Mouse (Mus musculus) midbrain, embryonic 12.5 days (tissue): Measurements from ENCODE around the gene Lsm11. TPM values are rescaled to one million over a fixed set of nuclear protein-coding genes. Genes with fewer than 3 reads are reported as not detected.

Experiments
- ATAC-seq: fragments of 200-750 bp; cut with Nextera tagmentation; 2 replicates; pipeline ENCODE4 v1.8.0; 2017; ENCODE audit warnings: low read depth, moderate TSS enrichment, moderate library complexity; ENCODE audit not compliant: low FRiP score
- H3K27ac ChIP-seq: fragments of 300-500 bp; sonication (generic); replicated peaks from 2 replicates; pipeline ENCODE4 v1.5.1; 2016; ENCODE audit warnings: mild to moderate bottlenecking
- H3K27me3 ChIP-seq: fragments of 300-500 bp; sonication (generic); 2 replicates; pipeline ENCODE4 v1.6.1; 2016; ENCODE audit warnings: mild to moderate bottlenecking
- H3K36me3 ChIP-seq: fragments of 300-500 bp; sonication (generic); 2 replicates; pipeline ENCODE4 v1.6.1; 2016
- H3K4me1 ChIP-seq: fragments of 300-500 bp; sonication (generic); 2 replicates; pipeline ENCODE4 v1.6.1; 2016
- H3K4me2 ChIP-seq: fragments of 300-500 bp; sonication (generic); replicated peaks from 2 replicates; pipeline ENCODE4 v1.6.1; 2016; ENCODE audit warnings: mild to moderate bottlenecking, moderate library complexity
- H3K4me3 ChIP-seq: fragments of 300-500 bp; sonication (generic); 2 replicates; pipeline ENCODE4 v1.5.1; 2016; ENCODE audit warnings: mild to moderate bottlenecking
- H3K9ac ChIP-seq: fragments of 300-500 bp; sonication (generic); replicated peaks from 2 replicates; pipeline ENCODE4 v1.6.1; 2016; ENCODE audit warnings: mild to moderate bottlenecking, moderate library complexity
- H3K9me3 ChIP-seq: fragments of 300-500 bp; sonication (generic); 2 replicates; pipeline ENCODE4 v1.6.1; 2016; ENCODE audit warnings: mild to moderate bottlenecking
- WGBS: fragments of 180-500 bp; shearing (Covaris S2); methylation state at CpG from one replicate; pipeline ENCODE4 v1.1.7; 2016; 5-methylcytosine and 5-hydroxymethylcytosine counted together
- polyA plus RNA-seq: library from polyadenylated mRNA; unstranded; fragments of >200 nt; fragmentation: Nextera tagmentation; extraction: Ambion mirVana; gene quantifications from 2 replicates; pipeline ENCODE4 v1.2.1, GENCODE M21; 2016

The Lsm11 gene
- polyA plus RNA-seq, 1 experiment from 2014 or later, result 13.9 TPM

- Histone ChIP-seq H3K27ac (no peak overlapping the region), H3K27me3 (no peaks in the 10 kb centered on the region), H3K4me2 (no peak overlapping the region), H3K36me3 (peaks cover 41% of the 10 kb centered on the region), H3K4me3 (no peak overlapping the region), H3K4me1 (no peaks in the 10 kb centered on the region), H3K9ac (no peak overlapping the region), H3K9me3 (no peaks in the 10 kb centered on the region)
- no peak for ATAC-seq
- 92% methylated on average over 2 of the region's 2 CpGs for WGBS
These were observed 47.3 kb downstream of the Lsm11 start for GRCm38 (mm10) chr11:45897392-45897791.

- H3K36me3 ChIP-seq, result peaks cover 74% of the 10 kb centered on the region
- H3K4me3 ChIP-seq, result no peak overlapping the region
- no peaks in the 10 kb centered on the region for H3K27me3 ChIP-seq
- H3K4me1 ChIP-seq, result no peaks in the 10 kb centered on the region
- no peaks in the 10 kb centered on the region for H3K9me3 ChIP-seq
- 97% methylated on average over 5 of the region's 5 CpGs for WGBS
- H3K27ac ChIP-seq, result no peak overlapping the region
- no peak overlapping the region for H3K9ac ChIP-seq
- no peak for ATAC-seq
- no peak overlapping the region for H3K4me2 ChIP-seq
These were observed 51.8 kb downstream of the Lsm11 start for GRCm38 (mm10) chr11:45892861-45893360.

- WGBS, result 91% methylated on average over 20 of the region's 20 CpGs
- ATAC-seq, result no peak
- H3K4me2 ChIP-seq, result no peak overlapping the region
- peaks cover 79% of the 10 kb centered on the region for H3K36me3 ChIP-seq
- H3K27me3 ChIP-seq, result no peaks in the 10 kb centered on the region
- no peak overlapping the region for H3K9ac ChIP-seq
- H3K4me3 ChIP-seq, result no peak overlapping the region
- peaks cover 11% of the 10 kb centered on the region; the same call in 1 of the 2 replicates for H3K4me1 ChIP-seq
- no peak overlapping the region for H3K27ac ChIP-seq
- H3K9me3 ChIP-seq, result no peaks in the 10 kb centered on the region
These were observed 54.3 kb downstream of the Lsm11 start for GRCm38 (mm10) chr11:45890423-45890822.

GRCm38 (mm10) chr11:45889981-45890380 lies 54.8 kb downstream of the Lsm11 start:
- ATAC-seq, result no peak
- no peaks in the 10 kb centered on the region for H3K9me3 ChIP-seq
- no peak overlapping the region for H3K4me3 ChIP-seq
- no peak overlapping the region for H3K4me2 ChIP-seq
- H3K4me1 ChIP-seq, result peaks cover 11% of the 10 kb centered on the region; the same call in 1 of the 2 replicates
- no peak overlapping the region for H3K27ac ChIP-seq
- no peak overlapping the region for H3K9ac ChIP-seq
- H3K27me3 ChIP-seq, result no peaks in the 10 kb centered on the region
- WGBS, result 81% methylated on average over 3 of the region's 3 CpGs
- peaks cover 74% of the 10 kb centered on the region for H3K36me3 ChIP-seq

- no peak overlapping the region for H3K4me3 ChIP-seq
- no peak overlapping the region for H3K27ac ChIP-seq
- ATAC-seq, result no peak
- no peak overlapping the region for H3K9ac ChIP-seq
- H3K36me3 ChIP-seq, result peaks cover 60% of the 10 kb centered on the region
- WGBS, result 91% methylated on average over 9 of the region's 9 CpGs
- H3K4me2 ChIP-seq, result no peak overlapping the region
- H3K27me3 ChIP-seq, result no peaks in the 10 kb centered on the region
- peaks cover 11% of the 10 kb centered on the region; the same call in 1 of the 2 replicates for H3K4me1 ChIP-seq
- H3K9me3 ChIP-seq, result no peaks in the 10 kb centered on the region
These were observed 56.2 kb downstream of the Lsm11 start for GRCm38 (mm10) chr11:45888471-45889030.

GRCm38 (mm10) chr11:45886596-45886995 lies 58.1 kb downstream of the Lsm11 start:
- no peak overlapping the region for H3K4me2 ChIP-seq
- H3K4me3 ChIP-seq, result no peak overlapping the region
- WGBS, result 72% methylated on average over 5 of the region's 5 CpGs
- H3K27me3 ChIP-seq, result no peaks in the 10 kb centered on the region
- H3K36me3 ChIP-seq, result peaks cover 43% of the 10 kb centered on the region
- ATAC-seq, result peak; percentile 81
- H3K27ac ChIP-seq, result peak overlapping the region; percentile 10
- peaks cover 16% of the 10 kb centered on the region for H3K4me1 ChIP-seq
- no peak overlapping the region for H3K9ac ChIP-seq
- no peaks in the 10 kb centered on the region for H3K9me3 ChIP-seq

- Histone ChIP-seq H3K27me3 (no peaks in the 10 kb centered on the region), H3K4me2 (no peak overlapping the region), H3K27ac (peak overlapping the region; percentile 10), H3K4me1 (peaks cover 19% of the 10 kb centered on the region), H3K9ac (no peak overlapping the region), H3K4me3 (no peak overlapping the region), H3K9me3 (no peaks in the 10 kb centered on the region), H3K36me3 (peaks cover 35% of the 10 kb centered on the region; the same call in 1 of the 2 replicates)
- no peak for ATAC-seq
- WGBS, result 71% methylated on average over 5 of the region's 5 CpGs
These were observed 59.0 kb downstream of the Lsm11 start for GRCm38 (mm10) chr11:45885606-45886230.

GRCm38 (mm10) chr11:45884029-45884428 lies 60.7 kb downstream of the Lsm11 start:
- peaks cover 26% of the 10 kb centered on the region for H3K4me1 ChIP-seq
- H3K4me3 ChIP-seq, result no peak overlapping the region
- no peak overlapping the region for H3K9ac ChIP-seq
- 0 out of 2 replicates have a peak, but pooled peaks cover 21% of the 10 kb centered on the region for H3K36me3 ChIP-seq
- H3K27ac ChIP-seq, result no peak overlapping the region
- 69% methylated on average over 4 of the region's 4 CpGs for WGBS
- no peak overlapping the region for H3K4me2 ChIP-seq
- H3K9me3 ChIP-seq, result no peaks in the 10 kb centered on the region
- H3K27me3 ChIP-seq, result no peaks in the 10 kb centered on the region
- ATAC-seq, result no peak

- no peak overlapping the region for H3K27ac ChIP-seq
- no peaks in the 10 kb centered on the region for H3K27me3 ChIP-seq
- no peak overlapping the region for H3K9ac ChIP-seq
- H3K9me3 ChIP-seq, result no peaks in the 10 kb centered on the region
- no peak overlapping the region for H3K4me2 ChIP-seq
- no peak overlapping the region for H3K4me3 ChIP-seq
- 0 out of 2 replicates have a peak, but pooled peaks cover 18% of the 10 kb centered on the region for H3K36me3 ChIP-seq
- no peak for ATAC-seq
- peaks cover 26% of the 10 kb centered on the region for H3K4me1 ChIP-seq
- whole genome bisulfite sequencing, result 71% methylated on average over 8 of the region's 8 CpGs
These were observed 61.3 kb downstream of the Lsm11 start for GRCm38 (mm10) chr11:45883270-45883931.

GRCm38 (mm10) chr11:45881683-45882068 lies 63.1 kb downstream of the Lsm11 start:
- Histone ChIP-seq H3K4me2 (no peak overlapping the region), H3K4me1 (peaks cover 24% of the 10 kb centered on the region), H3K36me3 (0 out of 2 replicates have a peak, but pooled peaks cover 7% of the 10 kb centered on the region), H3K9me3 (no peaks in the 10 kb centered on the region), H3K4me3 (no peak overlapping the region), H3K27ac (peak overlapping the region; percentile 42; the same call in 1 of the 2 replicates), H3K9ac (no peak overlapping the region), H3K27me3 (no peaks in the 10 kb centered on the region)
- peak; percentile 61 for ATAC-seq
- WGBS, result 54% methylated on average over 5 of the region's 5 CpGs

GRCm38 (mm10) chr11:45881026-45881682 lies 63.6 kb downstream of the Lsm11 start:
- Histone ChIP-seq H3K36me3 (0 out of 2 replicates have a peak, but pooled peaks cover 2% of the 10 kb centered on the region), H3K27ac (peak overlapping the region; percentile 4; the same call in 1 of the 2 replicates)
- ATAC-seq, result no peak

More at GRCm38 (mm10) chr11:45881026-45881682, 63.6 kb downstream of the Lsm11 start:
- 68% methylated on average over 6 of the region's 6 CpGs for WGBS
- Histone ChIP-seq H3K4me2 (no peak overlapping the region), H3K9ac (no peak overlapping the region), H3K9me3 (no peaks in the 10 kb centered on the region), H3K4me1 (peaks cover 19% of the 10 kb centered on the region), H3K27me3 (no peaks in the 10 kb centered on the region), H3K4me3 (no peak overlapping the region)
